Mouse (Mus musculus): ENCODE data around the gene Hk1. TPM values are rescaled to one million over a fixed set of nuclear protein-coding genes. Genes with fewer than 3 reads are reported as not detected.

Gene Hk1
- polyA plus RNA-seq, 1 experiment from 2014 or later, result 44.7 TPM

- no peaks in the 10 kb centered on the region for H3K27me3 ChIP-seq
- H3K27ac ChIP-seq, result no peak overlapping the region
- ATAC-seq (ENCODE audit: low FRiP score, low read depth), result no peak
- H3K36me3 ChIP-seq, result no peaks in the 10 kb centered on the region
- H3K9ac ChIP-seq, result no peak overlapping the region
- no peak overlapping the region for H3K4me2 ChIP-seq (replicated peaks)
- H3K4me1 ChIP-seq, result peaks cover 6% of the 10 kb centered on the region; the same call in 1 of the 2 replicates
- H3K9me3 ChIP-seq, result no peaks in the 10 kb centered on the region
- H3K4me3 ChIP-seq, result no peak overlapping the region
- WGBS, result 59% methylated on average over 7 of the region's 7 CpGs
Observed at GRCm38 (mm10) chr10:62225839-62226238, 153.9 kb downstream of the Hk1 start.

- no peak for ATAC-seq (ENCODE audit: low FRiP score, low read depth)
- Histone ChIP-seq H3K27me3 (no peaks in the 10 kb centered on the region), H3K4me3 (no peak overlapping the region), H3K4me2 (replicated peaks) (no peak overlapping the region), H3K27ac (no peak overlapping the region), H3K4me1 (no peaks in the 10 kb centered on the region), H3K9ac (no peak overlapping the region), H3K36me3 (no peaks in the 10 kb centered on the region), H3K9me3 (no peaks in the 10 kb centered on the region)
- 54% methylated on average over 6 of the region's 6 CpGs for WGBS
Observed at GRCm38 (mm10) chr10:62224231-62224630, 155.5 kb downstream of the Hk1 start.

- Histone ChIP-seq H3K27ac (no peak overlapping the region), H3K27me3 (no peaks in the 10 kb centered on the region), H3K9me3 (no peaks in the 10 kb centered on the region), H3K4me2 (replicated peaks) (no peak overlapping the region), H3K36me3 (no peaks in the 10 kb centered on the region), H3K9ac (no peak overlapping the region), H3K4me1 (no peaks in the 10 kb centered on the region), H3K4me3 (no peak overlapping the region)
- no peak for ATAC-seq (ENCODE audit: low FRiP score, low read depth)
- 82% methylated on average over 17 of the region's 17 CpGs for WGBS
Observed at GRCm38 (mm10) chr10:62222777-62223176, 156.9 kb downstream of the Hk1 start.

- no peak for ATAC-seq (ENCODE audit: low FRiP score, low read depth)
- no peak overlapping the region for H3K4me2 ChIP-seq (replicated peaks)
- 74% methylated on average over 2 of the region's 2 CpGs for WGBS
- H3K27ac ChIP-seq, result no peak overlapping the region
- H3K4me1 ChIP-seq, result no peaks in the 10 kb centered on the region
- H3K27me3 ChIP-seq, result no peaks in the 10 kb centered on the region
- H3K9ac ChIP-seq, result no peak overlapping the region
- no peak overlapping the region for H3K4me3 ChIP-seq
- H3K36me3 ChIP-seq, result no peaks in the 10 kb centered on the region
- no peaks in the 10 kb centered on the region for H3K9me3 ChIP-seq
Observed at GRCm38 (mm10) chr10:62221647-62222046, 158.1 kb downstream of the Hk1 start.

DNA sequence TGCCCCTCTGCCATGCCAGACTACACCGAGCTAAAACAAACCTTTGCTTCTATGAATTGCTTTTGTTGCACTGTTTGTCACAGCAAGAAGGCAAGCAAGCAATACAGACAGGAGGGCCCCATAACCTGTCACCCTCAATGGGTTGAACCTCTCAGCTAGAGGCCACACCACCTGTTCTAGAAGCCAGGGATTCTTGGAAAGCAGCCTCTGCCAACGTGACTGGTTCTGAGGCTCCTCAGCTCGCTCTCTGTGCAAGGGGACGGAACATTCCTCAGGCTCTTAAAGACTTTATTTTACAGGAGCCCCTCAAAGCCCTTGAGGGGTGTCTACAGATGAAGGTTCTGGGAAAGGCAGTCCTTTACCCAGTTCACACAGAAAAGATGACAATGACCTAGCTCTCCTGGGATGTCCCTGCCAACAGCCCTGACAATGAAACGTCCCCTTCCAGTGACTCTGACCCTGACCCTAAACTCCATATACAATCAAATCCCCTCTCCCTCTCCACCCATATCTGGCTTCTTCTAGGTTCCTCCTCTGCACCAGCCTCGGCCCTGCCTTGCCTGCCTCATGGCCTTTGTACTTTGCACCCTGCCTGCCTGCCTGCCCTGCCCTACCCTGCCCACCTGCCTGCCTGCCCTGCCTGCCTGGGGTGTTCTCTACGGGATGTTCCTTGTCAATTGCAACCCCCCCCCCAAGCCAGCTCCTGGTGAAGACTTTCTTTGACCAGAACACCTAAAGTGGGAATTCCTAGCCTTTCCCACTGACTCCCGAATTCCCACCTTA is 158.8 kb downstream of the Hk1 start:
- no peak for ATAC-seq (ENCODE audit: low FRiP score, low read depth)
- Histone ChIP-seq H3K9ac (no peak overlapping the region), H3K4me3 (no peak overlapping the region), H3K27me3 (no peaks in the 10 kb centered on the region), H3K4me2 (replicated peaks) (no peak overlapping the region), H3K9me3 (no peaks in the 10 kb centered on the region), H3K27ac (no peak overlapping the region), H3K4me1 (no peaks in the 10 kb centered on the region), H3K36me3 (no peaks in the 10 kb centered on the region)
- WGBS, result 75% methylated on average over 8 of the region's 8 CpGs

Other genes starting within 250 kb of the Hk1 start
- gene Neurog3, start 246.8 kb downstream of the Hk1 start, polyA plus RNA-seq (2015; fragmentation: Nextera tagmentation; extraction: Ambion mirVana), result 0.23 TPM in 1 of 2 replicates, not detected in the other
- gene Fam241b, start 236.0 kb downstream of the Hk1 start, polyA plus RNA-seq (2015; fragmentation: Nextera tagmentation; extraction: Ambion mirVana), result 16.2 and 18.1 TPM in 2 replicates
- 15.5 and 15.6 TPM in 2 replicates for gene Tspan15, start 148.7 kb downstream of the Hk1 start, polyA plus RNA-seq (2015; fragmentation: Nextera tagmentation; extraction: Ambion mirVana)
- not detected in 2 replicates for gene Tacr2, start 127.5 kb downstream of the Hk1 start, polyA plus RNA-seq (2015; fragmentation: Nextera tagmentation; extraction: Ambion mirVana)
- 3.4 and 4.1 TPM in 2 replicates for gene Hkdc1, start 42.6 kb upstream of the Hk1 start, polyA plus RNA-seq (2015; fragmentation: Nextera tagmentation; extraction: Ambion mirVana)
- 0.39 and 0.42 TPM in 2 replicates for gene 4930507D05Rik, start 69.6 kb upstream of the Hk1 start, polyA plus RNA-seq (2015; fragmentation: Nextera tagmentation; extraction: Ambion mirVana)
- gene Supv3l1, start 69.8 kb upstream of the Hk1 start, polyA plus RNA-seq (2015; fragmentation: Nextera tagmentation; extraction: Ambion mirVana), result 25.4 and 25.6 TPM in 2 replicates
- 72.5 and 74.9 TPM in 2 replicates for gene Vps26a, start 106.9 kb upstream of the Hk1 start, polyA plus RNA-seq (2015; fragmentation: Nextera tagmentation; extraction: Ambion mirVana)
- 10.0 and 11.9 TPM in 2 replicates for gene Srgn, start 147.5 kb upstream of the Hk1 start, polyA plus RNA-seq (2015; fragmentation: Nextera tagmentation; extraction: Ambion mirVana)
- 38.6 and 40.0 TPM in 2 replicates for gene Kif1bp, start 198.5 kb upstream of the Hk1 start, polyA plus RNA-seq (2015; fragmentation: Nextera tagmentation; extraction: Ambion mirVana)
- 23.5 and 23.6 TPM in 2 replicates for gene Ddx21, start 222.4 kb upstream of the Hk1 start, polyA plus RNA-seq (2015; fragmentation: Nextera tagmentation; extraction: Ambion mirVana)